Mouse (Mus musculus) spleen, adult 2 months (tissue): ENCODE results near the gene Naaa.

Source experiments
- CTCF ChIP-seq: fragments of 200-500 bp; IDR thresholded peaks from 2 replicates; pipeline ENCODE4 v1.5.1; 2011; ENCODE audit warnings: mild to moderate bottlenecking, inconsistent platforms; ENCODE audit not compliant: insufficient read depth, insufficient read length, insufficient replicate concordance; ENCODE audit errors: extremely low read depth
- POLR2A ChIP-seq: fragments of 200-500 bp; IDR thresholded peaks from 2 replicates; pipeline ENCODE4 v1.6.1; 2011; ENCODE audit warnings: low read depth, low read length, inconsistent platforms

- TF ChIP-seq POLR2A (no peak), CTCF (no peak)
Observed at GRCm38 (mm10) chr5:92210205-92210604, 67.8 kb downstream of the Naaa start.
